Mouse (Mus musculus) midbrain, embryonic 13.5 days (tissue): ENCODE measurements at regions not wholly inside any gene's neighbourhood (a gene's known extent, or its start where the extent isn't known, plus 50 kb on each side); places are given as distances from the start of the nearest gene placed in this dataset.

Experiments used
- ATAC-seq: fragments of 200-750 bp; cut with Nextera tagmentation; 2 replicates; pipeline ENCODE4 v1.8.0; 2017; ENCODE audit warnings: mild to moderate bottlenecking, moderate TSS enrichment, moderate library complexity
- H3K27ac ChIP-seq: fragments of 300-500 bp; sonication (generic); 2 replicates; pipeline ENCODE4 v1.5.1; 2015; ENCODE audit warnings: inconsistent platforms, mild to moderate bottlenecking, moderate library complexity
- H3K27me3 ChIP-seq: fragments of 300-500 bp; sonication (generic); 2 replicates; pipeline ENCODE4 v1.6.1; 2015; ENCODE audit warnings: mild to moderate bottlenecking, inconsistent platforms
- H3K36me3 ChIP-seq: fragments of 300-500 bp; sonication (generic); 2 replicates; pipeline ENCODE4 v1.6.1; 2015; ENCODE audit warnings: mild to moderate bottlenecking, inconsistent platforms
- H3K4me1 ChIP-seq: fragments of 300-500 bp; sonication (generic); replicated peaks from 2 replicates; pipeline ENCODE4 v1.6.1; 2015; ENCODE audit warnings: inconsistent platforms
- H3K4me2 ChIP-seq: fragments of 300-500 bp; sonication (generic); replicated peaks from 2 replicates; pipeline ENCODE4 v1.6.1; 2015; ENCODE audit warnings: moderate library complexity, mild to moderate bottlenecking, inconsistent platforms
- H3K4me3 ChIP-seq: fragments of 300-500 bp; sonication (generic); replicated peaks from 2 replicates; pipeline ENCODE4 v1.5.1; 2015; ENCODE audit warnings: mild to moderate bottlenecking, inconsistent platforms
- H3K9ac ChIP-seq: fragments of 300-500 bp; sonication (generic); replicated peaks from 2 replicates; pipeline ENCODE4 v1.6.1; 2015; ENCODE audit warnings: mild to moderate bottlenecking, inconsistent platforms
- H3K9me3 ChIP-seq: fragments of 300-500 bp; sonication (generic); 2 replicates; pipeline ENCODE4 v1.6.1; 2016; ENCODE audit warnings: mild to moderate bottlenecking, inconsistent platforms
- WGBS: fragments of 180-500 bp; shearing (Covaris S2); methylation state at CpG from one replicate; pipeline ENCODE4 v1.1.7; 2015; 5-methylcytosine and 5-hydroxymethylcytosine counted together

DNA sequence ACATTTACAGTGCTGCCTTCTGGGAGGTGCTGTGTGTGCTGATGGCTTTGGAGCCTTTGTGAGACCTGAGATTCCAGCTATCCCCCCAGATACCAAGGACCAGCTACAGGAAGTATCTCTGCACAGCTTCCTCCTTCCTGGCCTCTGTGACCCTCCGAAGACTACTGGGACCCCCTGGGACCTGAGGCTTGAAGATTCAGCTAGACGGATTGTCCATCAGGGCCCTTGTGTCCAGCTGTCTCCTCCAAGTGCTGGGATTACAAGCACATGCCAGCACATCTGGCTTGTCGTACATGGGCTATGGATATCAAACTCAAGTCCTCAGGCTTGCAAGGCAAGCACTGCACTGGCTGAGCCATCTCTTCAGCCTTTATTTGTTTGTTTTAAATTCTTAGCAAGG lies 71.7 kb upstream of the Mpp6 start:
- 78% methylated on average over 3 of the region's 3 CpGs for WGBS
- Histone ChIP-seq H3K4me2 (no peak overlapping the region), H3K9ac (no peak overlapping the region), H3K36me3 (no peaks in the 10 kb centered on the region), H3K9me3 (no peaks in the 10 kb centered on the region), H3K4me1 (peaks cover 11% of the 10 kb centered on the region; the same call in 1 of the 2 replicates), H3K27me3 (no peaks in the 10 kb centered on the region), H3K27ac (no peak overlapping the region), H3K4me3 (no peak overlapping the region)
- no peak for ATAC-seq

DNA sequence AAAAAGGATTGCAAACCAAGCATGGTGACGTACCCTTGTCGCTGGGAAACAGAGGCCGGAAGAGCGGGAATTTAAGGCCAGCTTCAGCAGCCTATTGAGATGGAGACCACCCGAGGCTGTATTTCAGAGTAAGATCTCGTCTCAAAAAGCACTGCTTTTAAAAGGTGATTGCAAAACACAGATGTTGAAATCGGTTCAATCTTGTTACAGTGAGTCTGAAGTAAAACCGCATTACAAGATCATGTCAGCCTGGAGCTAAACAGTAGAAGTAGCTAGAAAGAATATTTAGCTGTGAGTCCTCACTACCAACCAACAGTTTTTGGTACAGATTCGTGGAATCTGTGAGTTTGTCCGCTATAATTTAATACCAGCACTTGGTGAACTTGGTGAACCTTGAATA lies 69.0 kb upstream of the Mpp6 start:
- 59% methylated on average over 10 of the region's 10 CpGs for WGBS
- no peaks in the 10 kb centered on the region for H3K4me1 ChIP-seq
- H3K9me3 ChIP-seq: no peaks in the 10 kb centered on the region
- ATAC-seq: no peak
- H3K27me3 ChIP-seq: no peaks in the 10 kb centered on the region
- no peak overlapping the region for H3K4me2 ChIP-seq
- H3K36me3 ChIP-seq: no peaks in the 10 kb centered on the region
- no peak overlapping the region for H3K27ac ChIP-seq
- H3K9ac ChIP-seq: no peak overlapping the region
- no peak overlapping the region for H3K4me3 ChIP-seq

DNA sequence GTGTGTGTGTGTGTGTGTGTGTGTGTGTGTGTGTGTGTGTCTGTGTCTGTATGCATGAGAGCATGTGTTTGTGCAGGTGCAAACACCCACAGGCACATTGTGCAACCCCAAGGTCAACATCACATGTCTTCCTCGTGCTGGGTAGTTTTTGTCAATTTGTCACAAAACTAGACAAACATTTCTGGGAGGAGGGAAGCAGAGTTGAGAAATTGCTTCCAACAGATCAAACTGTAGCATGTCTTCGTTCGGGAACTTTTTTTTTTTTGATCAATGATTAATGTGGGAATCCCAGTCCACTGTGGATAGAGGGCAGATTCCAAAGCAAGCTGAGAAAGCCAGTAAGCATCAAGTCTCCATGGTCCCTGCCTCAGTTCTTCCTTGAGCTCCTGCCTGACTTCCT lies 67.9 kb upstream of the Mpp6 start:
- no peak overlapping the region for H3K9ac ChIP-seq
- H3K4me2 ChIP-seq: no peak overlapping the region
- no peaks in the 10 kb centered on the region for H3K27me3 ChIP-seq
- ATAC-seq: no peak
- WGBS: 77% methylated on average over 3 of the region's 3 CpGs
- no peaks in the 10 kb centered on the region for H3K36me3 ChIP-seq
- H3K4me1 ChIP-seq: no peaks in the 10 kb centered on the region
- H3K9me3 ChIP-seq: no peaks in the 10 kb centered on the region
- no peak overlapping the region for H3K4me3 ChIP-seq
- H3K27ac ChIP-seq: no peak overlapping the region

DNA sequence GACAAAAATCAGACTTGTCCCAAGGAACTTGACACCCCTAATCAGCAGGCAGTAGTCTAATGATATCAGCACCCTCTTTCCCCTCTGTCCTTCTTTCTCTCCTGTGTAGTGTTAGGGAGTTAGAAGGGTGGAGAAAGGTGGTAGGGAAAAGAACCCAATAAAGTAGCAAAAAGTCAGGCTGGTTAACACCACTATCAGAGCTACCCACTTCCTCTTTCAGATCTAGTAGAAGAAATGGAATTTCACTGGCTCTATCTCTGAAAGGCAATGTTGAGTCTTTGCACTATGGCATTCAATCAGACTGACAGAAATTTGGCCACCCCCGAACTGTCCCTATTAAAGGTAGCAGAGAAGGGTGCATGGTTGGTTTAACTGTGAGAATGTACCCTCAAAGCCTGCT lies 65.9 kb upstream of the Mpp6 start:
- H3K27me3 ChIP-seq: no peaks in the 10 kb centered on the region
- H3K4me2 ChIP-seq: no peak overlapping the region
- H3K4me1 ChIP-seq: no peaks in the 10 kb centered on the region
- WGBS: 84% methylated on average over 1 of the region's 1 CpGs
- H3K27ac ChIP-seq: no peak overlapping the region
- H3K36me3 ChIP-seq: no peaks in the 10 kb centered on the region
- H3K4me3 ChIP-seq: no peak overlapping the region
- H3K9me3 ChIP-seq: no peaks in the 10 kb centered on the region
- H3K9ac ChIP-seq: no peak overlapping the region
- no peak for ATAC-seq

DNA sequence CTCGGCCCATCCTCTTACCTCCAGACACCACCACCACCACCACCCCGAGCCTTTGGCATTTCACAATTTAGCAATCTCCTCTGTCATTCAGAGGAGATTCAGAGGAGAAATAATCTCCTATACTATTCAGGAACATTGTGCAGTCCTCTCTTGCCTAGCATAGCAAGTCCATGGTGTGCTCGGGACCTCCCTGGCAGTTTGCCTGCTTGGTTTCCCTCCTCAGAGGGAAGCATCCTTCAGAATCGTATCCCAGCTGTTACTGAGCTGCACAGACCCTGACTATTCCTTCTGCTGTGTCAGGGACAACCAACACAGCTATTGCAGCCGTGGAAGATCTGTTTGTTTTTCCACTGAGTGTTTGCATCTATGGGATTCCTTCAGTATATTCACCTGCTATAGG lies 63.3 kb upstream of the Mpp6 start:
- Histone ChIP-seq H3K4me3 (no peak overlapping the region), H3K9ac (no peak overlapping the region), H3K27me3 (no peaks in the 10 kb centered on the region), H3K27ac (no peak overlapping the region), H3K36me3 (no peaks in the 10 kb centered on the region), H3K9me3 (no peaks in the 10 kb centered on the region), H3K4me2 (no peak overlapping the region), H3K4me1 (no peaks in the 10 kb centered on the region)
- no peak for ATAC-seq
- WGBS: 72% methylated on average over 5 of the region's 5 CpGs

DNA sequence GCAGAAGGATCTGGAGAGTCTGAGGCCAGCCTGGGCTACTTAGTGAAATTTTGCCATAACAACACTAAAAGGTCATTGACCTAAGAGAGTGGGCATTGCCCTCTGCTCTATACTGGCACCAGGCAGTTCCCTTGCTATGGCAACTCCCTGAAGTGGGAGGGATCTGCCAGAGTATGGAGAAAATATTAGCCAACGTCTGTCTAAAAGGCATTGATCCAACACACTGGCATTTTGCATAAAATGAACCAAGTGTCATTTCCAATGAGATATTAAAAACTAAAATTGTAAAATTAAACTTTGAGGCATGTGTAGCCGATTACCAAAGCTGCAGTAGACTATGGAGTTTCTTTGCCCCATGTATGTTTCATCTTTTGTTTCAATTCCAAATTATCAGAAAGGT lies 57.6 kb upstream of the Mpp6 start:
- Histone ChIP-seq H3K9ac (no peak overlapping the region), H3K27me3 (no peaks in the 10 kb centered on the region), H3K27ac (no peak overlapping the region), H3K4me2 (no peak overlapping the region), H3K4me1 (no peaks in the 10 kb centered on the region; the same call in 1 of the 2 replicates), H3K9me3 (no peaks in the 10 kb centered on the region), H3K36me3 (no peaks in the 10 kb centered on the region), H3K4me3 (no peak overlapping the region)
- WGBS: 86% methylated on average over 2 of the region's 2 CpGs
- ATAC-seq: no peak

DNA sequence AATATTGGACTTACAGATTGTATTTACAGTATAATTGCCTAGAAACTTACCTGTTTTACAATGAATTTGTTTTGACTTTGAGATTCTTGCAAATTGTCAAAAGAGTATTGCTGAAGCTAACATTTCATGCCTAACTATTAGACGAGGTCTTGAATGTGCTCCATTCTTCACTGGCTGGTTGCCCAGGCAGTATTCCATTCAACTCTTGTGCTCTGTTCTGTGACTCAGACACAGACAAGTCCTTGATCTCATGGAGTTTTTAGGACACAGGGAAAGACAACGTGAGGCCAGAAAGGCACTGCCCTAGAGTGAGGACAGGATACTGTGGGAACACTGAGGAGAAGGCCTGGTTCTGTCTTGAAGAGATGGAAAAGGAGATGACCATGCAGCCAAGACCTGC lies 57.0 kb upstream of the Mpp6 start:
- Histone ChIP-seq H3K9me3 (no peaks in the 10 kb centered on the region), H3K9ac (no peak overlapping the region), H3K27ac (no peak overlapping the region), H3K4me2 (no peak overlapping the region), H3K36me3 (no peaks in the 10 kb centered on the region), H3K4me3 (no peak overlapping the region), H3K4me1 (no peaks in the 10 kb centered on the region; the same call in 1 of the 2 replicates), H3K27me3 (no peaks in the 10 kb centered on the region)
- WGBS: 74% methylated on average over 2 of the region's 2 CpGs
- no peak for ATAC-seq

DNA sequence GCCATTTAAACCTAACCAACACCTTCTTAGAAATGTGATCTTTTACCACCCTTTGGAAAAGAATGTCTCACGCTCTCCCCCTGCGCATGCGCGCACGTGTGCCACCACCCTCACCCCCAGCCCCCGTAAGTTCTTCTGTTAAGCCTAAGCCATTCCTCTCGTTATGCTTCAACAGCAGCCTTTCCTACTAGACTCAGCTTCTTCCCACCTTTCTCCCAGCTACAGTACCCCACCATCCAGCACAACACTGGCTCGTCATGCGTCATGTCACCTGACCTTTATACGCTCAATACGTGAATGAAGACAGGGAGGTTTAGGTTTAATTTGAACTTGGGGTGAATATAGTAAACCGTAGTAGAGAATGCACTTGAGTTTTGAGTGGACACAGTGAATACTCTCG lies 55.8 kb upstream of the Mpp6 start:
- no peaks in the 10 kb centered on the region for H3K36me3 ChIP-seq
- no peaks in the 10 kb centered on the region for H3K9me3 ChIP-seq
- no peak overlapping the region for H3K9ac ChIP-seq
- ATAC-seq: no peak
- no peaks in the 10 kb centered on the region for H3K27me3 ChIP-seq
- H3K4me3 ChIP-seq: no peak overlapping the region
- H3K4me1 ChIP-seq: no peaks in the 10 kb centered on the region; the same call in 1 of the 2 replicates
- no peak overlapping the region for H3K27ac ChIP-seq
- no peak overlapping the region for H3K4me2 ChIP-seq
- 69% methylated on average over 13 of the region's 13 CpGs for WGBS

DNA sequence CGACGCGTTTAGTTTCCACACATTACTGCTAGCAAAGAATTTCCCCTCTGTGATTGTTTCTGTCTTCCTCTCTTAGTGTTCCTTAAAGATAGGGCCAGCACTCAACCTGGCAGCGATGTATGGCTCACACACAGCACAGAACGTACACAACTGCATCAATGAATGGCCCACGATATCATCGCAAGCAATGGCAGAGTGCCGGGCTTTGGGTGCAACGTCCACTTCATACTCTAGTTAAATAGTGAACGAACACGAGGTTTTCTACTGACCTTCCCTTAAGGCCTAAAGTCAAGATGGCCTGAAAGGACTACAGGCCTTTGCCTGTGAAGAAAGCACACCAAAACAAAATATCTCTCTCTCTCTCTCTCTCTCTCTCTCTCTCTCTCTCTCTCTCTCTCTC lies 51.4 kb upstream of the Mpp6 start:
- no peaks in the 10 kb centered on the region for H3K36me3 ChIP-seq
- no peak overlapping the region for H3K9ac ChIP-seq
- H3K4me3 ChIP-seq: no peak overlapping the region
- no peaks in the 10 kb centered on the region; the same call in 1 of the 2 replicates for H3K4me1 ChIP-seq
- H3K27me3 ChIP-seq: no peaks in the 10 kb centered on the region
- no peaks in the 10 kb centered on the region for H3K9me3 ChIP-seq
- no peak overlapping the region for H3K27ac ChIP-seq
- no peak overlapping the region for H3K4me2 ChIP-seq
- 93% methylated on average over 11 of the region's 11 CpGs for WGBS
- no peak for ATAC-seq

DNA sequence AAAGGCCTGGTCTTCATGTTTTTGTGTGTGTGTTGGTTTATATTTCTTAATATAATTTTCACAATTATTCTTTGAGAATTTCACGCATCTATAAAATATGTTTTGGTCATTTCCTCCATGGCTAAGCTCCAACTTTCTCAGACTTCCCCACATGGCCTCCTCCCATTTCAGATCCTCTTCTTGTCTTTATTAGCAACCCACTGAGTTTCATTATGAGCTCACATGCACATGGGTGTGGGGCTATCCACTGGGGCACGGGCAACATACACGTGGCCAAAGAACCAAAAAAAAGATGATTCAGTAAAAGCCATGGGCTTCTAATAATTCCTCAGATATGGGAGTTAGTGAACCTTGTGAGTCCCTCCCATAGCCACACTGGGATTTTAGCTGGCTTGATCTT lies 50.1 kb upstream of the Mpp6 start:
- Histone ChIP-seq H3K27ac (no peak overlapping the region), H3K4me1 (no peaks in the 10 kb centered on the region), H3K9me3 (no peaks in the 10 kb centered on the region), H3K9ac (no peak overlapping the region), H3K27me3 (no peaks in the 10 kb centered on the region), H3K36me3 (no peaks in the 10 kb centered on the region), H3K4me2 (no peak overlapping the region), H3K4me3 (no peak overlapping the region)
- no peak for ATAC-seq
- WGBS: 93% methylated on average over 3 of the region's 3 CpGs
